Mouse (Mus musculus) hindbrain, embryonic 15.5 days (tissue): ENCODE measurements around the gene Syt1. TPM values are rescaled to one million over a fixed set of nuclear protein-coding genes. Genes with fewer than 3 reads are reported as not detected.

Experiments
- ATAC-seq: fragments of 200-750 bp; cut with Nextera tagmentation; 2 replicates; pipeline ENCODE4 v1.8.0; 2017; ENCODE audit warnings: low read depth, moderate number of reproducible peaks, moderate TSS enrichment; ENCODE audit not compliant: low FRiP score
- H3K27ac ChIP-seq: fragments of 300-500 bp; sonication (generic); replicated peaks from 2 replicates; pipeline ENCODE4 v1.5.1; 2015; ENCODE audit warnings: mild to moderate bottlenecking, inconsistent platforms
- H3K27me3 ChIP-seq: fragments of 300-500 bp; sonication (generic); 2 replicates; pipeline ENCODE4 v1.6.1; 2015; ENCODE audit warnings: control low read depth, inconsistent platforms
- H3K36me3 ChIP-seq: fragments of 300-500 bp; sonication (generic); 2 replicates; pipeline ENCODE4 v1.6.1; 2015; ENCODE audit warnings: control low read depth, inconsistent platforms
- H3K4me1 ChIP-seq: fragments of 300-500 bp; sonication (generic); replicated peaks from 2 replicates; pipeline ENCODE4 v1.6.1; 2015; ENCODE audit warnings: control low read depth, inconsistent platforms
- H3K4me2 ChIP-seq: fragments of 300-500 bp; sonication (generic); 2 replicates; pipeline ENCODE4 v1.6.1; 2015; ENCODE audit warnings: moderate library complexity, mild to moderate bottlenecking, inconsistent platforms
- H3K4me3 ChIP-seq: fragments of 300-500 bp; sonication (generic); 2 replicates; pipeline ENCODE4 v1.5.1; 2015; ENCODE audit warnings: mild to moderate bottlenecking, inconsistent platforms
- H3K9ac ChIP-seq: fragments of 300-500 bp; sonication (generic); 2 replicates; pipeline ENCODE4 v1.6.1; 2015; ENCODE audit warnings: inconsistent platforms
- H3K9me3 ChIP-seq: fragments of 300-500 bp; sonication (generic); 2 replicates; pipeline ENCODE4 v1.6.1; 2016; ENCODE audit warnings: control low read depth, inconsistent platforms
- WGBS: fragments of 180-500 bp; shearing (Covaris S2); methylation state at CpG from one replicate; pipeline ENCODE4 v1.1.7; 2015; 5-methylcytosine and 5-hydroxymethylcytosine counted together
- polyA plus RNA-seq: library from polyadenylated mRNA; unstranded; fragments of >200 nt; fragmentation: Nextera tagmentation; extraction: Ambion mirVana; gene quantifications from 2 replicates; pipeline ENCODE4 v1.2.1, GENCODE M21; 2015

The Syt1 gene
- polyA plus RNA-seq, 1 experiment from 2014 or later = 131 TPM

- WGBS = 45% methylated on average over 4 of the region's 4 CpGs
- Histone ChIP-seq H3K27me3 (no peaks in the 10 kb centered on the region), H3K4me1 (no peaks in the 10 kb centered on the region; the same call in 1 of the 2 replicates), H3K27ac (no peak overlapping the region), H3K9ac (no peak overlapping the region), H3K4me2 (no peak overlapping the region), H3K9me3 (no peaks in the 10 kb centered on the region), H3K4me3 (no peak overlapping the region), H3K36me3 (no peaks in the 10 kb centered on the region)
- no peak for ATAC-seq
Measured at GRCm38 (mm10) chr10:108531641-108532040, 479.1 kb downstream of the Syt1 start.

DNA sequence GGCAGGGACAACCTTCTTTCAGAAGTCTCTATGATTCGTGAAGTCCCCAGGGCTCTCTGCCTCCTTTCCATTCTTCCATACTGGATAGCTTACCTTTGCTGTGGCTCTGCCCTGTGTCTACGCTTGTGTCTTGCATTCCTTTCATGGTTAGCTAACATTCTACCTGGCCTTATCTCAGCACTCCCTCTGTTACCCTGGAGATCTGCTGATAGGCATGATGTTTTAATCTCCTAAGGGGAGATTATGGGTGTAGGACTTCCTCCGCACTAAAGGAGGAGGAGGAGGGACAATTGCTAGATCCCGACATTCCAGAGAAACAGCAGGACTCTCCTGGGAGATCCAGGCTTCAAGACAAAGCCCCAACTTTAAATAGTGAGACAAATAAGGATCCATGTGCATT is 479.7 kb downstream of the Syt1 start:
- H3K27me3 ChIP-seq = no peaks in the 10 kb centered on the region
- H3K9ac ChIP-seq = no peak overlapping the region
- H3K4me3 ChIP-seq = no peak overlapping the region
- ATAC-seq = no peak
- no peaks in the 10 kb centered on the region for H3K9me3 ChIP-seq
- H3K4me2 ChIP-seq = no peak overlapping the region
- no peak overlapping the region for H3K27ac ChIP-seq
- no peaks in the 10 kb centered on the region for H3K36me3 ChIP-seq
- 45% methylated on average over 4 of the region's 4 CpGs for whole genome bisulfite sequencing
- H3K4me1 ChIP-seq = no peaks in the 10 kb centered on the region

DNA sequence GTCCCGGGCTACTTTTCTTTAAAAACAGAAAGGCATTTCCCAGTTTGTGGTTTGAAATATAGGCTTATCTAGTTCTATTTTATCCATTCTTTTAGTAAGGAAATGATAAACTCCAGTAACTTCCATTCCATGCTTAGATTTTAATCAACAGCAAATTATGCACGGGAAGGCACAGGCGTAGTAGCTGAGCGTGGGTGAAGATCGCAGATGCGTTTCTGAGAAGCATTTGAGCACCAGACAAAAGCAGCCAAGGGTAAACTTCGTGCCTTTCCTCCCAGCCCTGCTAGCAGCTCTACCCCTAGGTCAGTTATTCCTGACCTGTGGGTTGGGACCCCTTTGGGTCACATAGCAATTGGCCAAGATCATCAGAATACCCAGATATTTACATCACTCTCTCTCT is 482.4 kb downstream of the Syt1 start:
- no peak overlapping the region for H3K9ac ChIP-seq
- no peaks in the 10 kb centered on the region for H3K9me3 ChIP-seq
- H3K36me3 ChIP-seq = no peaks in the 10 kb centered on the region
- 78% methylated on average over 7 of the region's 7 CpGs for WGBS
- no peak for ATAC-seq
- H3K4me2 ChIP-seq = no peak overlapping the region
- H3K27ac ChIP-seq = no peak overlapping the region
- no peaks in the 10 kb centered on the region for H3K27me3 ChIP-seq
- no peak overlapping the region for H3K4me3 ChIP-seq
- H3K4me1 ChIP-seq = 0 out of 2 replicates have a peak, but pooled peaks cover 5% of the 10 kb centered on the region

DNA sequence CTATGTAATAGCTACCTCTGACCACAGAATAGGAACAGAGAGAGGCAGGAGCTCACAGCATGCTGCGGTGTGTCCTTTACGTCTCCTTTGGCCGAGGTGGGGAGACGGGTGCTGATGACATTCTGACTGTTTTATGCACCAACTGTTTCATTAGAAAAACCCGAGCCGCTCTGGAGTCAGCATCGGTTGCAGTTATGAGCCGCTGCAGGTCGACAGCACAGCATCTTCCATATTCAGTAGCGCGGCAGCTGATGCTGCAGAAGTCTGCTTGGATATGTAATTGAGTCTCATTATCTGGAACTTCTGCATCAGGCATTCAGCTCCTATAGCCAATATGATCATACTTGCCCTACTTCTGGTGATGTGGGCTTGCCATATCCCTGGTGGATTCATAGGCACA is 485.3 kb downstream of the Syt1 start:
- no peak overlapping the region for H3K9ac ChIP-seq
- H3K4me3 ChIP-seq = no peak overlapping the region
- 77% methylated on average over 11 of the region's 11 CpGs for WGBS
- no peaks in the 10 kb centered on the region for H3K36me3 ChIP-seq
- H3K4me1 ChIP-seq = 0 out of 2 replicates have a peak, but pooled peaks cover 5% of the 10 kb centered on the region
- ATAC-seq = 0 out of 2 replicates have a peak, but pooled peaks have one; percentile 34
- 0 out of 2 replicates have a peak overlapping the region, but pooled peaks have one; percentile 10 for H3K27ac ChIP-seq
- H3K9me3 ChIP-seq = no peaks in the 10 kb centered on the region
- no peaks in the 10 kb centered on the region for H3K27me3 ChIP-seq
- no peak overlapping the region for H3K4me2 ChIP-seq

DNA sequence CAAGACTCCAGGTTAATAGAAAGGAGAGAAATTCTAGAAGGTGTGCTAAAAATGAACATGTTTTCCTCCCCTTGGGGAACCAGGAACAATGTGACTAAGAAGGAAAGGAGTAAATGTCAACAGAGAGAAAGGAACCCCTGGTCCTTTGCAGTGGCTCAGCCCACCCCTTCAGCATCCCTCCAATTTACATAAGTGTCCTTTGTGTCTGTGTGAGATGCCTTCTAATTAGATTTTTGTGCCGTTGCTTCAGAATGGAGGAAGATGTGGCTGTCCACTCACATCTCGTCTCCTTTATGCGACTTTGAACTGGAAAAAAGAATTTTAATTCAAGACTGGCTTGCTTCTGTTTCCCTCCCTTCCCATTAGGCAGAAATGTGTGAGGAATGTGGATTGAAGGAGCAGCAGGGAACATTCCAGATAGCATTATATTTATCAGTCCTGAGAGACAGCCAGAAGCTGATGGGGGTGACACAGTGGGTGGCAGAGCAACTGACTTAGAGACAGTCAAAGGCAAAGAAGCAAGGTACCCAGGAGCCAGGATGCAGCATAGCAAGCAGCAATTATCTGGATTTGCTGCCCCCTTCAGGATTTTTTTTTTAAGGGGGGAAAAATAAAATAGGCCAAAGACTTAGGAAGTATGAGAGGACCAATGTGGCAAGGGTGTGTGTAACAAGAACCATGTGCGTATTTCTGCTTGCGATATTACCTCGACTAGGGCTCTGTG is 486.3 kb downstream of the Syt1 start:
- peak; percentile 69; the same call in 1 of the 2 replicates for ATAC-seq
- H3K4me2 ChIP-seq = no peak overlapping the region
- H3K9me3 ChIP-seq = no peaks in the 10 kb centered on the region
- no peaks in the 10 kb centered on the region for H3K27me3 ChIP-seq
- no peaks in the 10 kb centered on the region for H3K36me3 ChIP-seq
- 0 out of 2 replicates have a peak, but pooled peaks cover 5% of the 10 kb centered on the region for H3K4me1 ChIP-seq
- H3K4me3 ChIP-seq = no peak overlapping the region
- H3K9ac ChIP-seq = no peak overlapping the region
- WGBS = 45% methylated on average over 6 of the region's 6 CpGs
- H3K27ac ChIP-seq = peak overlapping the region; percentile 42; the same call in 1 of the 2 replicates

- no peak for ATAC-seq
- 0 out of 2 replicates have a peak, but pooled peaks cover under 1% of the 10 kb centered on the region for H3K4me1 ChIP-seq
- no peaks in the 10 kb centered on the region for H3K36me3 ChIP-seq
- H3K9ac ChIP-seq = no peak overlapping the region
- H3K27ac ChIP-seq = no peak overlapping the region
- H3K9me3 ChIP-seq = no peaks in the 10 kb centered on the region
- H3K27me3 ChIP-seq = no peaks in the 10 kb centered on the region
- WGBS = 59% methylated on average over 6 of the region's 6 CpGs
- H3K4me2 ChIP-seq = no peak overlapping the region
- H3K4me3 ChIP-seq = no peak overlapping the region
Measured at GRCm38 (mm10) chr10:108519156-108519555, 491.6 kb downstream of the Syt1 start.

DNA sequence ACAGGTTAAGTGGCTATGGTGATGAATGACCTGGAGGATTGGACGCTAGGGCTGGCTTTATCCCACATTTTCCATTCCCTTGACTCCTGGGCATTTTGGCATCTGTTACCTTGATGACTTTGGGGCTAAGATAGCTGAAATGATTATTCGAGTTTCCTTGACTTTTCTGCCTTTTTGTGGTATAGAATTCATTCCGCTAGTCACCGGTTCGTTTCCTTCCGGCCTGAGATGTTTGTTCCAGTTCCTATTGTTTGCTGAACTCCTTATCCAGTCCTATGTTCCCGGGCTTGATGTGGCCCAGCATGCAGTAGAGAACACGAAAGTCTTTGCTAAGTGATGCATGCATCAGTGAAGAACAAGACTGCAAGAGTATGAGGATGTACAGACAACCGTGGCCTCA is 493.7 kb downstream of the Syt1 start:
- no peaks in the 10 kb centered on the region for H3K27me3 ChIP-seq
- no peaks in the 10 kb centered on the region for H3K36me3 ChIP-seq
- no peaks in the 10 kb centered on the region for H3K9me3 ChIP-seq
- no peak overlapping the region for H3K4me2 ChIP-seq
- H3K4me3 ChIP-seq = no peak overlapping the region
- ATAC-seq = no peak
- no peaks in the 10 kb centered on the region for H3K4me1 ChIP-seq
- H3K27ac ChIP-seq = no peak overlapping the region
- 67% methylated on average over 9 of the region's 9 CpGs for WGBS
- H3K9ac ChIP-seq = no peak overlapping the region

DNA sequence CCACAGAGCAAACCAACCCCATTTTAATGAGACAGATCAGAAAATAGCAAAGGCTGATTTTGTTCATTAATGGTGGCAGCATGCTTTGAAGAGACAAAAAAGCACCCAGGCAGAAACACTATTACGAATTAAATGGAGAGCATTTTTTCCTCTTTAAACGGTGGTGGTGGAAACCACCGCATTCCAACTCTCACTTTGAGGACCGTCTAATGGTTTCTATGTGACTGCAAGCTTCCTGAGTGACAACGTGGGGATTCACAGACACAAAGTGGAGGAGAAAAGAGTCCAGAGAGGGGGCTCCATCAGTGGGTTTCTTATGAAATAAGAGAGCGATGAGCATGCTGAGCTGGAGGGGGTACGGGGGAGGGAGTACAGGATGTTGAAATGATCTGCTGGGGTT is 496.1 kb downstream of the Syt1 start:
- 0 out of 2 replicates have a peak overlapping the region, but pooled peaks have one; percentile 28 for H3K27ac ChIP-seq
- ATAC-seq = no peak

DNA sequence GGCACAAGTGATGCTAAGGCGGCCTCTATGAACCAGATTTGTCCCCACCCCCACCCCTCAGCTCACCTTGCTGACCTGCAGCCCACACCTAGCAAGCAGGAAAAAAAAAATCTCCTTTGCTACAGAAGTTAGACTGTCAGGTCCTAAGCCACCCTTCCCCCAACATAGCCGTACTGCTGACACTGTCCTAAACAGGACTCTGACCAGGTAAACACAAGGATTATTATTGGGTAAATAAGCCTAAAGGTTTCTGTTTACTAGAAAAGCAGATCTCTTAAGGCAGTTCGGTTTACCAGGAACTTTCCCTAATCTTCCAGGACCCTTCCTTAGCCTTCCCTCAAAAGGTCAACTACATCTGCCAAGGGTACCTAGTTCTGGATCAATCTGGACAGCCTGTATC is 501.2 kb downstream of the Syt1 start:
- H3K4me3 ChIP-seq = no peak overlapping the region
- 88% methylated on average over 3 of the region's 3 CpGs for WGBS

More for the DNA sequence above, 496.1 kb downstream of the Syt1 start:
- no peaks in the 10 kb centered on the region for H3K27me3 ChIP-seq
- WGBS = 56% methylated on average over 7 of the region's 7 CpGs
- H3K4me2 ChIP-seq = no peak overlapping the region
- no peak overlapping the region for H3K4me3 ChIP-seq
- H3K9me3 ChIP-seq = no peaks in the 10 kb centered on the region
- no peaks in the 10 kb centered on the region for H3K4me1 ChIP-seq
- no peaks in the 10 kb centered on the region for H3K36me3 ChIP-seq
- H3K9ac ChIP-seq = no peak overlapping the region

GRCm38 (mm10) chr10:108506917-108507316 is 503.9 kb downstream of the Syt1 start:
- Histone ChIP-seq H3K27me3 (no peaks in the 10 kb centered on the region), H3K4me1 (0 out of 2 replicates have a peak, but pooled peaks cover 2% of the 10 kb centered on the region), H3K9ac (no peak overlapping the region), H3K36me3 (no peaks in the 10 kb centered on the region), H3K4me3 (no peak overlapping the region), H3K9me3 (no peaks in the 10 kb centered on the region), H3K27ac (no peak overlapping the region), H3K4me2 (no peak overlapping the region)
- WGBS = 87% methylated on average over 4 of the region's 4 CpGs
- no peak for ATAC-seq

More for the DNA sequence above, 501.2 kb downstream of the Syt1 start:
- no peak overlapping the region for H3K4me2 ChIP-seq
- ATAC-seq = no peak
- no peaks in the 10 kb centered on the region for H3K27me3 ChIP-seq
- no peak overlapping the region for H3K9ac ChIP-seq
- H3K4me1 ChIP-seq = 0 out of 2 replicates have a peak, but pooled peaks cover 2% of the 10 kb centered on the region
- H3K9me3 ChIP-seq = no peaks in the 10 kb centered on the region
- H3K36me3 ChIP-seq = no peaks in the 10 kb centered on the region
- no peak overlapping the region for H3K27ac ChIP-seq

- 56% methylated on average over 7 of the region's 7 CpGs for WGBS
- ATAC-seq = no peak
Measured at GRCm38 (mm10) chr10:108504925-108505324, 505.9 kb downstream of the Syt1 start.

DNA sequence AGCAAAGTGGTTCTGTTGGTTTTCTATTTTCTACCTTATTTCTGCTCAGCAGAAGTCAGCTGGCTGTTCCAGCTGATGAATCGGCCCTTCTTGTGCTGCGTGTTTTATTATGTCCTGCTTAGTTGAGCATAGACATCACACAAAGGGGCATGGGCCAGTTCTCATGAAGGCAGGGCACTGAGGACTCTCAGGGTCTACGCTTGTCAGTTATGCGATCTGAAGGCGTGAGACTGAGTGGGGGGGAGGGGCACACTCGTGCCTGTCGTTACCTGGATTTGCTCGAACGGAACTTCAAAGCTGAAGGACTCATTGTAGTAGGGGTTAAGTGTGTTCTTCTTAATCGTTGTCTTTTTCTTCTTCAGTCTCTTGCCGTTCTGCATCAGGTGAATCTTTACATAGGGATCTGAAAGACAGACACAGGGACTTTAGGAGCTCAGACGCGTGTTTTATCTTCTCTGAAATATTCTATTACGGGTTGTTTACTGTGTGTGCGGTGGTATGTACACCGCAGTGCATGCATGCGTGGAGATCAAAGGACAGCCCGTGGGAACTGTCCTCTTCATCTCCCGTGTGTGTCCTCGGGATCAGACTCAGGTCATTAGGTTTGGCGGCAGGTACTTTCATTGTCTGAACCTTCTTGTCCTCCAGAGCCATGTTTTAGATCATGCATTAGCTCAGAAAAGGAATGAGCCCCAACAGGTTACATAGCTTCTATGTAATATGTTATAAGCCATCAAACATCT is 506.5 kb downstream of the Syt1 start:
- H3K27ac ChIP-seq = no peak overlapping the region
- no peak overlapping the region for H3K4me3 ChIP-seq
- WGBS = 68% methylated on average over 21 of the region's 21 CpGs
- no peaks in the 10 kb centered on the region for H3K36me3 ChIP-seq
- H3K27me3 ChIP-seq = no peaks in the 10 kb centered on the region
- no peak overlapping the region for H3K9ac ChIP-seq
- no peak for ATAC-seq
- H3K4me1 ChIP-seq = 0 out of 2 replicates have a peak, but pooled peaks cover 2% of the 10 kb centered on the region
- no peaks in the 10 kb centered on the region for H3K9me3 ChIP-seq
- H3K4me2 ChIP-seq = no peak overlapping the region

More at GRCm38 (mm10) chr10:108504925-108505324, 505.9 kb downstream of the Syt1 start:
- no peak overlapping the region for H3K4me2 ChIP-seq
- no peaks in the 10 kb centered on the region for H3K9me3 ChIP-seq
- H3K4me3 ChIP-seq = no peak overlapping the region
- 0 out of 2 replicates have a peak, but pooled peaks cover 2% of the 10 kb centered on the region for H3K4me1 ChIP-seq
- H3K27me3 ChIP-seq = no peaks in the 10 kb centered on the region
- H3K36me3 ChIP-seq = no peaks in the 10 kb centered on the region
- H3K27ac ChIP-seq = no peak overlapping the region
- no peak overlapping the region for H3K9ac ChIP-seq
